Mouse (Mus musculus) kidney, embryonic 14.5 days (tissue): ENCODE measurements around the gene Zfp260. TPM values are rescaled to one million over a fixed set of nuclear protein-coding genes. Genes with fewer than 3 reads are reported as not detected.
"Not testable (repeated sequence)": the region's sequence is repeated elsewhere in the genome, so short reads cannot be mapped to it uniquely, and the experiment has no call there.

Experiments used
- ATAC-seq: fragments of 200-750 bp; cut with Nextera tagmentation; 2 replicates; pipeline ENCODE4 v1.8.0; 2017; ENCODE audit warnings: moderate number of reproducible peaks, mild to moderate bottlenecking, moderate TSS enrichment, moderate library complexity; ENCODE audit not compliant: low FRiP score, low TSS enrichment
- H3K27ac ChIP-seq: fragments of 300-500 bp; sonication (generic); 2 replicates; pipeline ENCODE4 v1.5.1; 2014; ENCODE audit warnings: low read depth, mild to moderate bottlenecking, low read length, moderate library complexity, mixed read lengths
- H3K27me3 ChIP-seq: fragments of 300-500 bp; sonication (generic); 2 replicates; pipeline ENCODE4 v1.6.1; 2014; ENCODE audit warnings: mild to moderate bottlenecking, low read length; ENCODE audit not compliant: control insufficient read depth, insufficient read depth
- H3K36me3 ChIP-seq: fragments of 300-500 bp; sonication (generic); 2 replicates; pipeline ENCODE4 v1.6.1; 2014; ENCODE audit warnings: low read length, mixed read lengths; ENCODE audit not compliant: control insufficient read depth, insufficient read depth
- H3K4me1 ChIP-seq: fragments of 300-500 bp; sonication (generic); 2 replicates; pipeline ENCODE4 v1.6.1; 2014; ENCODE audit warnings: low read length, mixed read lengths; ENCODE audit not compliant: control insufficient read depth, insufficient read depth
- H3K4me2 ChIP-seq: fragments of 300-500 bp; sonication (generic); replicated peaks from 2 replicates; pipeline ENCODE4 v1.6.1; 2014; ENCODE audit warnings: low read depth, mild to moderate bottlenecking, low read length
- H3K4me3 ChIP-seq: fragments of 300-500 bp; sonication (generic); 2 replicates; pipeline ENCODE4 v1.5.1; 2014; ENCODE audit warnings: mild to moderate bottlenecking, low read length
- H3K9ac ChIP-seq: fragments of 300-500 bp; sonication (generic); 2 replicates; pipeline ENCODE4 v1.6.1; 2014; ENCODE audit warnings: low read depth, mild to moderate bottlenecking, low read length, moderate library complexity
- H3K9me3 ChIP-seq: fragments of 300-500 bp; sonication (generic); 2 replicates; pipeline ENCODE4 v1.6.1; 2016; ENCODE audit warnings: low read length; ENCODE audit not compliant: control insufficient read depth
- WGBS: fragments of 180-500 bp; shearing (Covaris S2); extraction: QIAGEN DNeasy Blood & Tissue Kit; methylation state at CpG from one replicate; pipeline ENCODE4 v1.1.7; 2014; 5-methylcytosine and 5-hydroxymethylcytosine counted together
- polyA plus RNA-seq: library from polyadenylated mRNA; unstranded; fragments of >200 nt; fragmentation: Nextera tagmentation; extraction: Ambion mirVana; gene quantifications from 2 replicates; pipeline ENCODE4 v1.2.1, GENCODE M21; 2014

Zfp260 gene
- polyA plus RNA-seq, 1 experiment from 2014 or later, result 125 TPM

GRCm38 (mm10) chr7:30116076-30116475, 21.5 kb downstream of the Zfp260 start:
- H3K4me1 ChIP-seq, result no peaks in the 10 kb centered on the region
- H3K27me3 ChIP-seq, result no peaks in the 10 kb centered on the region
- no peak overlapping the region for H3K9ac ChIP-seq
- no peak overlapping the region for H3K4me3 ChIP-seq
- H3K36me3 ChIP-seq, result no peaks in the 10 kb centered on the region
- no peak overlapping the region for H3K4me2 ChIP-seq
- WGBS, result 93% methylated on average over 5 of the region's 5 CpGs
- H3K9me3 ChIP-seq, result peaks cover 25% of the 10 kb centered on the region; the same call in 1 of the 2 replicates
- no peak for ATAC-seq
- H3K27ac ChIP-seq, result no peak overlapping the region

DNA sequence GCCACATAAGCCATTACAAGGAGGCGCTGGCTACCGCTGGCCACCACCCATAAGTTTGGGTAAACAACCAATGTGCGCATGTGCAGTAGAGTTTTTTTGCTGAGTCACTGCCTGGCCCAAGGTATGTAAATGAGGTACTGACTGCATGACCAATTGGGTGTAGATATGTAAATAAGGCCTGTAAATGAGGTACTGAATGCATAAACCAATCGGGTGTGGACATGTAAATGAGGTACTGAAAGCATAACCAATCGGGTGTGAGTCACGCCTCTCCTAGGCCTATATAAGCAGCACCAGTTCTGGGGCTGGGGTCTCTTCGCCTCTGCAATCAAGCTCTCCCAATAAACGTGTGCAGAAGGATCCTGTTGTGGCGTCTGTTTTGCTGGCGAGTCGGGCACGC, 23.4 kb downstream of the Zfp260 start:
- H3K4me2 ChIP-seq, H3K27ac ChIP-seq, H3K36me3 ChIP-seq, H3K27me3 ChIP-seq, H3K4me3 ChIP-seq, ATAC-seq, H3K4me1 ChIP-seq, H3K9ac ChIP-seq: not testable (repeated sequence)
- H3K9me3 ChIP-seq, result peaks cover 25% of the 10 kb centered on the region; the same call in 1 of the 2 replicates
- WGBS, result 95% methylated on average over 12 of the region's 12 CpGs

DNA sequence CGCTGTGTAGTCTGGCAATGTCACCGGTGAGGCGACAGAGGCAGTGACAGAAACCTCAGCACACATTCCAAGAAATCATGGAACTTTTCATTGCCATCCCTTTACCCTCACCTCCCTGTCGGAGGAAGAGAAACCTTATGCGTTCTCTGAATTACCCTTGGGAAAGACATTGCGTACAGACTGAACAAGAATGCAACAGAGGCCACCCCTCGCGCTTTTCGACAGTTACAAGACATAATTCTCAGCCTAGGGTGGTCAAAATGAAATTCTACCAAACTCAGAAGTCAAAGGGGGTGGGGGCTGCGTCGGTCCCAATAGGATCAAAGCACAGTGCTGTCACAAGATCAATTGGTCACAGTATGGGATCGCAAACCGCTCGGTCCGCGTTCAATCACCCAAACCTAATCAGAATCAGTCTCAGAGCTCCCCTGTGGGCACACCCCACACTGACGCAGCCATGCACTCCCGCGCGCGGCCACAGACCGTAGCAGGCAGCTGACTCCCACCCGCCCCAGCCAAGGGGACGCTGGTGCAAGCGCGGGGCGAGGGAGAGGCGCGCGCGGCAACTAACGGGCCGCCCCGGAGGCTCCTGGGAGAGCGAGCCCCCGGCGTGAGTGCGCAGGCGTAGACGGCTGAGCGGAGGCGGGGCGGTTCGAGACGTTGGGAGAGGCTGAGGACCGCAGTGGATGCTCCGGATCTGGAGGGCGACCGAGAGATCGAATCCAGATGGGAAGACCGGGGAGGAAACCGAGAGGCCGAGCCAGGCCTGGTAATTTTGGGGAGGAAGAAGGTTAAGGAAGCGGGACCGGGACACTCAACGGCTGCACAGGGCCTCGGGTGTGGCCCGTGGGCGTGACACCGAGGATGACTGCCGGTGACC, 27.0 kb downstream of the Zfp260 start, which contains the start of gene Zfp382:
TSS of gene Zfp382 (plus strand) at position 635 of the 880 bp plus-strand sequence.
- Histone ChIP-seq H3K4me2 (peak within 1 kb of the TSS; percentile 63), H3K4me3 (peak within 1 kb of the TSS; percentile 70), H3K36me3 (peaks cover 4% of the 10 kb centered on the region), H3K9ac (peak within 1 kb of the TSS; percentile 65), H3K9me3 (peaks cover under 1% of the 10 kb centered on the region; the same call in 1 of the 2 replicates), H3K27ac (peak within 1 kb of the TSS; percentile 56; the same call in 1 of the 2 replicates), H3K4me1 (no peaks in the 10 kb centered on the region), H3K27me3 (no peaks in the 10 kb centered on the region)
- WGBS, result under 1% methylated on average over 61 of the region's 61 CpGs
- ATAC-seq, result peak; percentile 96

- Histone ChIP-seq H3K27ac (0 out of 2 replicates have a peak overlapping the region, but pooled peaks have one; percentile 15), H3K4me2 (peak overlapping the region; percentile 63), H3K9me3 (no peaks in the 10 kb centered on the region; the same call in 1 of the 2 replicates), H3K36me3 (peaks cover 10% of the 10 kb centered on the region), H3K27me3 (no peaks in the 10 kb centered on the region), H3K4me3 (peak overlapping the region; percentile 70), H3K4me1 (no peaks in the 10 kb centered on the region), H3K9ac (peak overlapping the region; percentile 65)
- WGBS, result 5% methylated on average over 15 of the region's 15 CpGs
- peak; percentile 33 for ATAC-seq
Observed at GRCm38 (mm10) chr7:30122188-30122530, 27.6 kb downstream of the Zfp260 start.

GRCm38 (mm10) chr7:30129900-30130299, 35.3 kb downstream of the Zfp260 start:
- 97% methylated on average over 8 of the region's 8 CpGs for WGBS

GRCm38 (mm10) chr7:30132396-30132795, 37.8 kb downstream of the Zfp260 start:
- no peaks in the 10 kb centered on the region for H3K27me3 ChIP-seq
- no peak overlapping the region for H3K27ac ChIP-seq
- no peak for ATAC-seq
- no peak overlapping the region for H3K4me2 ChIP-seq
- H3K4me1 ChIP-seq, result no peaks in the 10 kb centered on the region
- 92% methylated on average over 4 of the region's 4 CpGs for WGBS
- no peak overlapping the region for H3K4me3 ChIP-seq
- 0 out of 2 replicates have a peak, but pooled peaks cover 4% of the 10 kb centered on the region for H3K9me3 ChIP-seq
- peaks cover 45% of the 10 kb centered on the region for H3K36me3 ChIP-seq
- no peak overlapping the region for H3K9ac ChIP-seq

More at GRCm38 (mm10) chr7:30129900-30130299, 35.3 kb downstream of the Zfp260 start:
- no peak for ATAC-seq
- no peaks in the 10 kb centered on the region for H3K4me1 ChIP-seq
- H3K9me3 ChIP-seq, result 0 out of 2 replicates have a peak, but pooled peaks cover 4% of the 10 kb centered on the region
- H3K9ac ChIP-seq, result no peak overlapping the region
- peaks cover 49% of the 10 kb centered on the region for H3K36me3 ChIP-seq
- H3K4me3 ChIP-seq, result no peak overlapping the region
- H3K27me3 ChIP-seq, result no peaks in the 10 kb centered on the region
- H3K27ac ChIP-seq, result no peak overlapping the region
- H3K4me2 ChIP-seq, result no peak overlapping the region

GRCm38 (mm10) chr7:30136826-30137225, 42.2 kb downstream of the Zfp260 start:
- no peaks in the 10 kb centered on the region for H3K27me3 ChIP-seq
- H3K4me3 ChIP-seq, result no peak overlapping the region
- H3K9me3 ChIP-seq, result 0 out of 2 replicates have a peak, but pooled peaks cover 4% of the 10 kb centered on the region
- no peak overlapping the region for H3K27ac ChIP-seq
- H3K4me1 ChIP-seq, result no peaks in the 10 kb centered on the region
- H3K9ac ChIP-seq, result no peak overlapping the region
- no peak for ATAC-seq
- H3K36me3 ChIP-seq, result peaks cover 29% of the 10 kb centered on the region
- no peak overlapping the region for H3K4me2 ChIP-seq
- WGBS, result 91% methylated on average over 10 of the region's 10 CpGs

DNA sequence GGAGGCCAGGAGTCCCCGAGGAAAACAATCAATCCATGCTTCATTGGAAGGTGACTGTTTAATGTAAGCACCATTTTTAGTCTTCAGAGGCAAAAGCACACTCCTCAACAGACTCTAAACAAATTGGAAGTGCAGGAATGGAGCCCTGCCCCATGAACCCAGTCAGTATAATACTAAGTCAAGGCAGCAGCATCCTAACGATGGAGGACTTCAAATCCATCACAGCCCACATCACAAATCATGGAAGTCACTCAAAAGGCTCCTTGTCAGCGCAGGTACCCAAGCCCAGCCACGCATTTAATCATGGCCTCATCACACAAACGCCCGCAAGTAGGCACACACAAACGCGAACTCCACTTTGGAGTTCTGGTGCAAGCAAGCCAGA, 48.6 kb downstream of the Zfp260 start:
- H3K27me3 ChIP-seq, result no peaks in the 10 kb centered on the region
- peaks cover 3% of the 10 kb centered on the region for H3K9me3 ChIP-seq
- 11% methylated on average over 8 of the region's 8 CpGs for WGBS
- H3K9ac ChIP-seq, result peak overlapping the region; percentile 73; the same call in 1 of the 2 replicates
- H3K4me2 ChIP-seq, result peak overlapping the region; percentile 50
- ATAC-seq, result no peak; the same call in 1 of the 2 replicates
- no peak overlapping the region; the same call in 1 of the 2 replicates for H3K27ac ChIP-seq
- no peaks in the 10 kb centered on the region; the same call in 1 of the 2 replicates for H3K36me3 ChIP-seq
- no peaks in the 10 kb centered on the region for H3K4me1 ChIP-seq
- H3K4me3 ChIP-seq, result peak overlapping the region; percentile 58
